Mouse (Mus musculus) testis, adult 2 months (tissue): ENCODE results near the gene Il12rb1.

Experiments used
- CTCF ChIP-seq: fragments of 200-500 bp; IDR thresholded peaks from 2 replicates; pipeline ENCODE4 v1.5.1; 2012; ENCODE audit warnings: low read depth, mild to moderate bottlenecking, inconsistent platforms, low read length, moderate library complexity; ENCODE audit not compliant: control insufficient read depth, insufficient read depth, insufficient replicate concordance
- POLR2A ChIP-seq: fragments of 200-500 bp; IDR thresholded peaks from 2 replicates; pipeline ENCODE4 v1.6.1; 2012; ENCODE audit warnings: low read depth, mild to moderate bottlenecking, inconsistent platforms, low read length, moderate library complexity; ENCODE audit not compliant: control insufficient read depth

DNA sequence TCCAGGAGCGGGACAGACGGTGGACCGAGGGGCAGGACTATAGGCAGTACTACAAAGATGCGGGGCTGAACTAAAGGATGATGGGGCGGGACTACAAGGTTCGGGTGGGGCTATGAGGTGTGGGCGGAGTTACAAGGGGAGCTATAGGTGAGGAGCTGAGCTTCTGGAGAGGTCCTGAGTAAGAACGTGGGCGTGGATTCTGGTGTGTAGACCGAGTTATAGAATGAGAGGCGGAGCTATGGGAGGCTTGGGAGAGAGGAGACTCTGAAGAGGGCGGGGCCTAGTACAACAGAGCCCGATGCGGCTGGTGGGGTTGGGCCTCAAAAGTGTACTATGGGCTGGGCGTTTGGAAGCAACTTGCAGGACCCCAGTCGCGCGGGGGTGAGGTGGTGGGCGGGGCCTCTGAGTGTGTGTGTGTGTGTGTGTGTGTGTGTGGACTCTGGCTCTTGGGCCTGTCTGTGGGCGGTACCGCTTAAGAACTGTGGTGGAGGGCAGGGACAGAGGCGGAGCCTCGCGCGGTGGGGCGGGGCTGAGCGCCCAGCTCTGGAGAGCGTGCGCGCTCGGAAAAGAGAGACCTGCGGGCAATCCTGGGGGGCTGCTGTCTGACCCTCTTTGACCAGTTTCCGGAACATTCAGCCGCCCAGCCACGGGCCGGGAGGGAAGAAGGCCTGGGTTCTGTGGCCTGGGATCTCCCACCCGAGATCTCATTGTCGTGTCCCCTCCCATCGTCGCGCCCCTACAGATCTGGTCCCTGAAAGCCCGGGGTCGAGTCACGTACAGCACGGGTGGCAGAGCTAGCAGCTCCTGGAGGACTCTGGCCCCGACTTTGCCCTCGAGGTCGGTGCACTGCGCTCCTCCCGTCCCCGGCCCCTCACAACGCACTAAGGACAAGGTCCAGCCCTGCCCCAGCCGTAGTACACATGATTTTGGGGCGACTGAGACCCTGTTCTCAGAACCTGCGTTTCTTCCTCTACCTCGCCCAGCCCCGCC, 10.9 kb upstream of the Il12rb1 start:
- no peak for TF ChIP-seq POLR2A
- TF ChIP-seq CTCF, result no peak
